Mouse (Mus musculus) frontal cortex, adult (tissue): ENCODE measurements around the gene Slc2a8.
A peak's percentile ranks its signal among the peaks of the same experiment; 100 is the strongest.

ENCODE experiments used
- ATAC-seq: cut with Nextera tagmentation; 2 replicates; pipeline ENCODE4 v1.9.2; 2017; ENCODE audit warnings: mild to moderate bottlenecking, moderate library complexity, mixed read lengths; ENCODE audit not compliant: low TSS enrichment

The Slc2a8 gene

GRCm38 (mm10) chr2:32971235-32971634 is 10.6 kb downstream of the Slc2a8 start:
- ATAC-seq: no peak

GRCm38 (mm10) chr2:32969326-32969725 is 12.6 kb downstream of the Slc2a8 start:
- ATAC-seq: peak; percentile 18; the same call in 1 of the 2 replicates

GRCm38 (mm10) chr2:32968024-32968614 is 13.8 kb downstream of the Slc2a8 start:
- ATAC-seq: no peak

DNA sequence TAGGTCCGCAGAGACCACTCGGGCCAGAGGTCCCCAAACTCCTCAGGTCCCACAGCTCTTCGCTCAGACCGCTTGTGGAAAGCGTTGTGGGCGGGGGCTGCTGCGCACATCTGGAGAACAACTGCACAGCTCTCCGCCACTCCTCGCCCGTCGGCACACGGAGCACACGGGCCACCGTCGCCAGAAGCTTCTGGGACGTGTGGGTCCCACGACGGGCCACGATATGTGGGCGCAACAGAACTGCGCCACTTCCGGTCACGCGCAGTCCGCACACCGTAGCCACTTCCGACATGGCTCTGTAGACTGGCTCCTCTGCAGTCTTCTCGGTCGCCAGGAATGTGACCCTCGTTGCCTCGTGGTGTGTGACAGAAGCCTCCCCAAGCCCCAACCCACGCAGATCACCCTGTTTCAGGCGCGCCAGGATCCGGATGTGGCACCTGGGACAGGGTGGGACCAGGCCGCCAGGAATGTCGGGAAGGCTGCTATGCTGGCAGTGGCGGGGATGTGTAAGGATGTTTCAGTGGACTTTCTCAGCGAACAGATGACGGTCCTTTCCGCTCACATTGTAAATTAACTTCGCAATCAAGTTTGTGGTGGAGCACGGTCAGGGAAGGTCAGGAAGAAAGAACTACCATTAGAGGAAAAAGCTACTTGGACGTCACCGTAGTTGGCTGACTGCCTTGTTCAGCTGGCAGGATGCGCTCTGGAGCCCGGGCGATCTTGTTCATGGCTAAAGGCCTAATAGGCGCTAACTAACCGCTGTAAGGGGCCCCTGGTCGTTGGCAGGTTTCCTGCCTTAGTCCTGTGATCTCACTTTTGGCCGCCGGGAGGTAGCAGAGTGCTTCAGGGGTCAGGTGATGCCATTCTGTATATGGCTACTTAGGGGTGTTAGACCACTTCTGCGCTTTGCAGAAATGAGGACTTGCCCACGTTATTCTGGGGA is 14.9 kb downstream of the Slc2a8 start:
- ATAC-seq: peak; percentile 70

- no peak for ATAC-seq
Observed at GRCm38 (mm10) chr2:32966184-32966688, 15.6 kb downstream of the Slc2a8 start.

DNA sequence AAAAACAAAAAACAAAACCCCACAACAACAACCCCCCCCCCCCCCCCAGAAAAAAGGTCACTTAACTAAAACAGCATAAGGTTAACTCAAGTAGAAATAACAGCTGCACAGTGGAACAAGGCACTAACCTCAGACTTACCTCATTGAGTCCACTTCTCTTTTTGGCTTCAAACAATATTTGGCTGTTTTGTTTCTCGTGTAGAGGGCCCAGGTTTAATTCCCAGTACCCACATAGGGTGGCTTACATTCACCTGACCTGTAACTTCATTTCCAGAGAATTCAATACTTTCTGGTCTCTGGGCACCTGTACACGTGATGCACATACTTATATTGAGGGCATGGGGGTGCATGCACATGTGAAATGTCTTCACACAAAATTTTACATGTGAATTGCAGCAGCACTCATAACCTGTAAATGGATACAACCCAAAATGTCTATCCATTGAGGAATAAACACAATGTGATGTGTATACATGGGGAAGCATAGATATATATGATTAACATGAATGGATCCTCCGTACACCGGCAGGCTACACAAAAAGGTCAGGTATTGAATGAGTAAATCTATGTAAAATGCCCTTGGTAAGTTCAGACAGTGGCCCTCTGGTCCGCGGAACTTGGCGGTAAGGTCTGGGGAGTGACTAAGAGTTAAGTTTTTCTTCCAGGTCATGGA is 16.2 kb downstream of the Slc2a8 start:
- ATAC-seq: no peak

DNA sequence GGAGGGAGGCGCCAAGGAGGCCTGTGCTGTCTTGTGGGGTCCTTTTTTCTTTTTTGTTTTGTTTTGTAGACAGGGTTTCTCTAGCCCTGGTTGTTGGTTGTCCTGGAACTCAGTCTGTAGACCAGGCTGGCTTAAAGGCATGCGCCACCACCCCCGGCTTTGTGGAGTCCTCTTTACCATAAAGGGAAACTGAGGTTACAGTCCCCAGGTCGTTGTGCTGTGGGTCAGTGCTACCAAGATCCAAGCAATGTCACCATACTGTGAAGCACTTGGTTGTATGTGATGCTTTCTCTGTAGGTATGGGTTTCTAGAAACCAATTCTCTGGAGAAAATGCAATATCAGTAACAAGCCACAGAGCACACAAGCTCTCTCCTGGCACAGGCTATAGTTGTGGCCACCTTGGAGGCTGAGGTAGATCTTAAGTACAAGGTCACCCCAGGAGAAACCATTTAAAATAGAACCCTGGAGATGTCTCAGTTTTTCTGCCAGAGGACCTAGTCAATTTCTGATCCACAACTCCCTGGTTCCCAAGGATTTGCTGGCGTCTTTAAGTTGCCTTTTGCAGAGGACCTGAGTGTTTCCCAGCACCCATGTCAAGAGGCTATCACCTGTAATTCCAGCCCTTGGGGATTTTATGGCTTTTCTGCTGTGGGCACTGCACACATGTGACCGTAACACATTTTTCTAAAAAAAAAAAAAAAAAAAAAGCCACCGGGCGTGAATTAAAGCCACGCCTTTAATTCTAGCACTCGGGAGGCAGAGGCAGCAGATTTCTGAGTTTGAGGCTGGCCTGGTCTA is 17.0 kb downstream of the Slc2a8 start:
- no peak for ATAC-seq

GRCm38 (mm10) chr2:32963981-32964380 is 17.9 kb downstream of the Slc2a8 start:
- ATAC-seq: no peak

GRCm38 (mm10) chr2:32963544-32963943 is 18.3 kb downstream of the Slc2a8 start:
- ATAC-seq: no peak

GRCm38 (mm10) chr2:32962875-32963220 is 19.0 kb downstream of the Slc2a8 start:
- ATAC-seq: no peak

- no peak for ATAC-seq
Observed at GRCm38 (mm10) chr2:32962062-32962874, 19.6 kb downstream of the Slc2a8 start.

GRCm38 (mm10) chr2:32961192-32961995 is 20.5 kb downstream of the Slc2a8 start, which contains the start of the genes Rpl12 and Lrsam1:
Gene Rpl12, plus strand, starts transcription at chr2:32961559.
Gene Lrsam1, minus strand, starts transcription at chr2:32961614.
- ATAC-seq: peak; percentile 83

GRCm38 (mm10) chr2:32960273-32960672 is 21.6 kb downstream of the Slc2a8 start:
- no peak for ATAC-seq

- 0 out of 2 replicates have a peak, but pooled peaks have one; percentile 4 for ATAC-seq
Observed at GRCm38 (mm10) chr2:32957344-32957743, 24.5 kb downstream of the Slc2a8 start.

GRCm38 (mm10) chr2:32954581-32954980 is 27.3 kb downstream of the Slc2a8 start:
- ATAC-seq: no peak

GRCm38 (mm10) chr2:32947454-32947853 is 34.4 kb downstream of the Slc2a8 start:
- ATAC-seq: no peak

- no peak for ATAC-seq
Observed at GRCm38 (mm10) chr2:32940483-32940882, 41.4 kb downstream of the Slc2a8 start.

GRCm38 (mm10) chr2:32939418-32939817 is 42.5 kb downstream of the Slc2a8 start:
- ATAC-seq: peak; percentile 55; the same call in 1 of the 2 replicates

DNA sequence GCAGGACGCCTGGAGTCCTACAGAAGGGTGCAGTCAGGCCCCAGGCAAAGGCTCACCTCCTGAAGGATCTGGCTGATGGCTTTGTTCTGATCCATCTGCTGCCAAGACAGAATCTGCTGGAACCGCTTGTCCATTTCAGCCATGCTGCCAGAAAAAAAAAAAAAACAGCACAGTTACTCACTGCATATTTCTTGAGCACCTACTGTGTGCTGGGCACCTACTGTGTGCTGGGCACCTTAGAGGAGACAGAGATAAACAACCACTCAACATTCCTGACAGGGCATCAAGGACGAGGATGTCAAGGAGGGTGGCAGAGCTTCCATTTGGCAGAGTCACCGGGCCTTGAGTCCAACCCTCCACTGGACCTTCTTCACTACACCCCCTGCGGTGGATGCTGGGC is 43.1 kb downstream of the Slc2a8 start:
- ATAC-seq: no peak

- no peak for ATAC-seq
Observed at GRCm38 (mm10) chr2:32931730-32932129, 50.2 kb downstream of the Slc2a8 start.
